Mouse (Mus musculus) brown adipose tissue, adult 24 weeks (tissue): ENCODE measurements around the gene Hus1b. TPM values are rescaled to one million over a fixed set of nuclear protein-coding genes. Genes with fewer than 3 reads are reported as not detected.

Experiments used
- H3K27ac ChIP-seq: fragments of 200-500 bp; replicated peaks from 2 replicates; pipeline ENCODE4 v1.5.1; 2012; ENCODE audit warnings: low read depth, mild to moderate bottlenecking, low read length
- H3K4me1 ChIP-seq: fragments of 200-500 bp; 2 replicates; pipeline ENCODE4 v1.6.1; 2012; ENCODE audit warnings: low read length, mixed read lengths; ENCODE audit not compliant: control insufficient read depth, insufficient read depth, insufficient read length
- H3K4me3 ChIP-seq: fragments of 200-500 bp; 2 replicates; pipeline ENCODE4 v1.5.1; 2012; ENCODE audit warnings: low read depth, mild to moderate bottlenecking, low read length, moderate library complexity; ENCODE audit not compliant: insufficient read depth
- polyA plus RNA-seq: library from polyadenylated mRNA; stranded (reverse); fragments of >200 nt; gene quantifications from 2 replicates; pipeline ENCODE4 v1.2.4, GENCODE M21; 2012; ENCODE audit not compliant: missing spikeins, insufficient read depth, insufficient read length

Hus1b gene
- polyA plus RNA-seq: not detected in 2 replicates

DNA sequence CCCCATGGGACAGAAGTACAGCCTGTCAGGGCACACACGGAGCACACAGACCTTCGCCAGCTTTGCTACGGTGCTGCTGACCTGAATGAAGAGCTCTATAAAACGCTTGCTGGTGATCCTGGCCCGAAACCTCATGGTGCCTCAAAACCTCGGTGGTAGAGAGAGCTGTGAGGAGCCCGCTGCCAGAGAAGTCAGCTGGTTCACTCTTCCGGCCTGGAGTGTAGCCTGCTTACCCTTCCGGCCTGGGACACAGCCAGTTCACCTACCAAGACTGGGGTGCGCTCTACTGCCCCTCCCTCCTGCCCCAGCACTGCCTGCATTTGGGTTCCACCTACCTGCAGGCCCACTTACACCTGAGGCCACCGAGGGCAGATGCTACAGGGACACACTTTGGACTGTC, at the start of gene Hus1b:
Hus1b (minus strand) TSS at position 220 of the 400 bp plus-strand sequence.
- H3K4me1 ChIP-seq: peaks cover 3% of the 10 kb centered on the region; the same call in 1 of the 2 replicates
- no peak within 1 kb of the TSS for H3K27ac ChIP-seq
- no peak within 1 kb of the TSS for H3K4me3 ChIP-seq

DNA sequence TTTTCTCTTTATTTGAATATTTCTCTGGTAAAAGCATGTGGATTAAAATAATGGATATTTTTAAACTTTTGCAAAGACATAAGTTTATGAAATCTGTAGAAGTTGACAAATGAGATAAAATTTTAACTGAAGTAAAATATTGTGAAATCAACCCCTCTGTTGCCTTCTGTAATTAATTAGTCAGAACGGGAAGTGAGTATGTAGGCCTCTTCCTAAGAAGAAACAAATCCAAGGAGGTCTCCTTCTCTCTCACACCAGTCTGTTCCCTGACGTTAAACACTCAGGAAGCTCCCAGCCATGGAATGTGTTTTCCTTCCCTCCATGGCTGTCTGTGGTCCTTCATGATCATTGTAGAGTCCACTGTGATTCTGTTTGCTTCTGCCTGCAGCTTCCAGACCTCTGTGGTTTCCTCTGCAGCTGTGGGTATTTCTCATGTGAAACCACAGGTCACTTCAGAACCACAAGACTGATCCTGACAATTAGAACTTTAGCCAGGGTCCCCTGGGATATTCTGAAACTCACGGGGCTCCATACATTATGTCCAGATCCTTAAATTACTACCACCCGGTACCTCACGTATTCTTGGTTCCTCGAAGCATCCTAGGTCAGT, 46.8 kb upstream of the Hus1b start:
- Histone ChIP-seq H3K27ac (no peak overlapping the region), H3K4me3 (no peak overlapping the region), H3K4me1 (no peaks in the 10 kb centered on the region)

DNA sequence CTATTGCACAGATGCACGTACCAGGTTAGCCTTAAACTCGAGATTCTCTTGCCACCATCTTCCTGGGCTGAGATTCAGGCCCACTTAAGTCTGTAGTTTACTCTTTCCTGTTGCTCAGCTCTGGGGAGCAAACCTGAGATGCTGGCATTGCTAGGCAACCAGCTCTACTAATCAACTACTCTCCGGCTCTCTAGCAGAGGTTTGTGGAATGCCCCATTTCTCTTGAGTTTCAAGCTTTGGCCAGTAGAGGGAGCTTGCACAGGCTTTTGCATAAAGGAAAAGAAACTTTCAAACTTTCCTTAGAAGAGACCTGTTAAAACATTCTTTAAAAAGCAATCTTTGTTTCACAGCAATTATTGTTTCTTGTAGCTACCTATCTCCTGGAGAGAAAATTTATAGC, 46.3 kb upstream of the Hus1b start:
- no peak overlapping the region for H3K27ac ChIP-seq
- no peaks in the 10 kb centered on the region for H3K4me1 ChIP-seq
- H3K4me3 ChIP-seq: no peak overlapping the region

DNA sequence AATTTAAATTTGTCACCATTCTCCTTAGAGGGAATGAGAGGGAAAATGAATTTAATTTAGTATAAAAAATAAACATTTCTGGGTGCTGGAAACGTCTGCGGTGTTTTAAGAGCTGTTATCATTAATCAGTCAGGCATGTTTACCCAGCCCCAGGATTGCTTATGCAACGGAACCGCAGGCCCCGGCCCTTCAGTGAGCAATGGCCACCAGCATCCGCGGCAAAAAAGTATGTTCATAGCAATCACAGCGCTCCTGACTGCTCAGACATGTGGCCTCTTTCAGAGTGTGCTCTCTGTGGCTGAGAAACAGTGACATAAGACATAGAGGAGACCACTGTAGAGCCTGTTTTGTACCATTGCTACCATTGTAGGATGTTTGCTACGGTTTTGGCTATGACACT, 42.7 kb upstream of the Hus1b start:
- no peaks in the 10 kb centered on the region for H3K4me1 ChIP-seq
- no peak overlapping the region for H3K27ac ChIP-seq
- H3K4me3 ChIP-seq: no peak overlapping the region

DNA sequence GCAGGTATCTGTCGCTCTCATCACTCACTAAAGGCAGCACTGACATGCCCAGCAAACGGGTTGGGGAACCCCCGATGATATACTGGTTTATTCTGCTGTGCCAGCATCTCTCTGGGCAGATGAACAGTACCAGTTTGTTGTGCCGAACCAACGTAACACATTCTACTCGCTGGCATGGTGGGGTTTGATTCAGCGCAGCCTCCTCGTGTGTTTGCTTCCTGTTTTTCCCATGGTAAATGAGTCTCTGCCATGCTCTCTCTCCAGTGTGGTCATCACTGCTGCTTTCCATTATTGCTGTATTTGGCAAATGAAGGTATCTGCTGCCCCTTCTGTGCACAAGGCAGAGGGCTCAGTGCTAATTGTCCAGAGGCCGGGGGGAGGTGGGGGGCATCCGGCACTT, 42.2 kb upstream of the Hus1b start:
- H3K27ac ChIP-seq: no peak overlapping the region
- no peaks in the 10 kb centered on the region for H3K4me1 ChIP-seq
- no peak overlapping the region for H3K4me3 ChIP-seq

DNA sequence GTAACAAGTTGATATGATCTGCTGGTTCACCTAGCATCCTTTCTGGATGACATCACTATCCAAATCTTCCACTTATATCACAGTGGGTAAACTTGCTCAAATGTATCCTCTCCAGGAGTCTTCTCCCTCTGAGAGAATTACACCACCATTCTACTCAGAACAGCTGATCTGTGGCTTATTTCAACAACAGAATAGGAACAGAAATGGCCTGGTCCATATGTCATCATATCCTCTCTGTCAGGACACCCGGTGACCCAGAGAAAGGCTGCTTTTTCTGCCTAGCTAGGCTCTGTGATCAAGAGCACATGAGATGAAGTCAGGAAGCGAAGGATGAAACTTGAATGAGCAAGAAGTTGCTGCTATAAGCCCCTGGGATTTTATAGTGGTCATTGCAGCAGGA, 40.1 kb upstream of the Hus1b start:
- H3K4me3 ChIP-seq: no peak overlapping the region

DNA sequence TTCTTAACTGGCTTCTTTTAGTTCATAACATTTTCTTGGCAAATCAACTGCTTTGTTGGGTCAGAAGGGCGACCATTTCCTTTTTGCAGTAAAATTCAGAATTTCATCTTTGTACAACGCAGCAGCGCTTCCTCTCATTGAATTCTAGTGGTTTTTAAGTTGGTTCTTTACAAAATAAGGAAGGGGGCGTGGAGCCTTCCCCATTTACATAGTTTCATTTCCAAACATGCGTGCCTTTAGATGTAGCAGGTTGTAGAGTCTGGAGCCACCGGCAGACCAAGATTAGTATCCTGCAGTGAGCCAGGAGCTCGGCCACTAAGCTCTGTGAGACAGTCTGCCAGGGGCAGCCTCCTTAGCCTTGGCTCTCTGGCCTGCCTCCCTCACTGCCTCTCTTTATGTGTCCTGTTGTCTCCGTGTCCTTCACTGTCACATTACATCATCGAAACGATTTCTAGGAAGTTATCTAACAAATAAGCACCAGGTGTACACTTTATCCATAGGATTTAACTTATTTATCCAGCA, 39.4 kb upstream of the Hus1b start:
- Histone ChIP-seq H3K4me3 (peak overlapping the region; percentile 75; the same call in 1 of the 2 replicates), H3K4me1 (no peaks in the 10 kb centered on the region), H3K27ac (peak overlapping the region; percentile 41)

More for the DNA sequence above, 40.1 kb upstream of the Hus1b start:
- no peak overlapping the region for H3K27ac ChIP-seq
- H3K4me1 ChIP-seq: no peaks in the 10 kb centered on the region

DNA sequence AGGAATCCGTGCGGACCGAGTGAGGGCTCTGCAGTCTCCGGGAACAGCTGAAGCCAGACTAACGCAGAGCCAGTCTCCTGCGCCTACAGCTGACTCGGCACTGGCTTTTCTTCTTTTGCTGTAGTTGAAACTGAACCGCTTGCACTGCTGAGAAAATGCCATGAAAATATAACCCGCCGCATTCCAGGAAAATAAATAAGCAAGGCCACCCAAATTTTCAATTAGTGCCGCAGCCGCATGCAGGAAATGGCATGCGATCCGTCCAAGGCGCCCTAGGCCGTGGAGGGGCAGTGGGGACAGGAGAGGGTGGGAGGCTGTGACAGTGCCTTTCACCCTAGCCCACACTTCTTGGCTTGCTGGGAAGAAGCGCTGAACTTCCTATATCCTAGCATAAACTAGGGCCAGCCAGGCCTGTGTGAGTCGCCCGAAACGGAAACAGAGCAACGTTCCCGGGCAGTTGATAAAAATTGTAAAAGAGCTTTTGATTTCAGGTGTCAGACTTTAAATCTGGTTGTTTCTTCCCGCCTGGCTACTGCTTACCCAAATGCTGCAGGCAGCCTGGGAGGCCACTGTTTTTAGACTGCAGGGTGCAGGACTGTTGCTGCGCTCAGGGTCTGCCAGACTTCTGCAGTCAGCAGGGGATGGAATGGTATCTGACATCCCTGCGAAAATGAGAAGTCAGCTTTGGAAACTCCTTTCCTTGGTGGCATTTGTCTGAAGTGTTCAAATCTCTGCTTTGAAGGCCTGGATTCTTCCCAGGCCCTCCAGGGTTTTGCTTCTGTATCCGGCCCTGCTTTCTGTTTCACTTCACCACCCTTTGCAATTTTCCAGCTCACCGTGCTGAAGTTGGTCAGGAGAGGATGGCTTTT, 38.3 kb upstream of the Hus1b start:
- Histone ChIP-seq H3K4me3 (peak overlapping the region; percentile 75), H3K4me1 (no peaks in the 10 kb centered on the region), H3K27ac (peak overlapping the region; percentile 85)

DNA sequence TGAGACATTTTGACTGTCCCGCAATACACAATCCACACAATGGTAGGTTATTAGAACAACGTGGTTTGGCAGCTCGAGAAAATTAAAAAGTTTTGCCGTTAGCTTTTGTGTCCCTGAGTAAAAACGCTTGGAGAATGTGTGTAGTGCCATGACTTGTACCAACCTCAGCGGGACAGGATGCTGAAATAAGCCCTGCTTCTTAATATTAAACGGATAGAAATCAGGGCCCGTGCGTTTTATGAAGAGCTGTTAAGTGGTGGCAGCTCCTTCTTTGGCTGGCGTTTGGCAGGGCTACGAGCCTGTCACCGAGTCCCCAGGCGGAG, 37.7 kb upstream of the Hus1b start:
- Histone ChIP-seq H3K4me3 (peak overlapping the region; percentile 75), H3K27ac (peak overlapping the region; percentile 85), H3K4me1 (no peaks in the 10 kb centered on the region)

DNA sequence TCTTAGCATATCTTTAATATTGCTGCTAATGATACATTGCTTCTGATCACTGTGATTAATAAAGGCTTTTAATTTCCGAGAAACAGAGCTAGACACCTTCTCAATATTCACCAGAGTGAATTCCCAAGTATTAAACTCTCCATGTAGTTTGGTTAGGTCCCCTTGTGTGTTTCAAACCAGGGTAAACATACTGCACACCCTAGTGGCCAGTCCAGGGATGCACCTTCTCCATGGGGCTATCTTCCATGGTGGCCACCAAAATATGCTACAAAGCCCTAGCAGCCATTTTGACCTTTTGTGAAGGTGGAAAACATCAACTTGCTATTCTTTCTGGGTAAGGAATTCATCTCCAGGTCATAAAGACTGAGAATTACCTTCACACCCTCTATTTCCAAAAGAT, 34.1 kb upstream of the Hus1b start:
- no peak overlapping the region for H3K27ac ChIP-seq
- H3K4me3 ChIP-seq: no peak overlapping the region
- no peaks in the 10 kb centered on the region for H3K4me1 ChIP-seq

DNA sequence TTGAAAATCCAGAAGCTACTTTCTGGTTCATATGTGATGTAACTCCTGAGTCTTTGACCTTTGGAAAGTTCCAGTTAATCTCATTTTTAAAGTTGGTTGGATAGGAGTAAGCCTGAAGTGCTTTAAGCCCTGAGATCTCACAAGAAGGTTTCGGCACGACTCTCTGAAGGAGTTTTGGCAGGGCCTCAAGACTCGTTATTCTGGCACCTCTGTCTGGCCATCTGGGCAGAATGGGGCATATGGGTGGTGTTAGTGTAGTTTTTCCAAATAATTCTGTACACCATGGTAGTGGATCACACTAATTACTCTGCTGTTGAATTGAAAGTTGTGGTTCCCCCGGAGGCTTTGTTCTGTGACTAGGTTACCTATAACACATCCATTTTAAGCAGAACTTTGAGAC, 30.7 kb upstream of the Hus1b start:
- H3K4me1 ChIP-seq: no peaks in the 10 kb centered on the region; the same call in 1 of the 2 replicates
- H3K4me3 ChIP-seq: no peak overlapping the region
- H3K27ac ChIP-seq: no peak overlapping the region

DNA sequence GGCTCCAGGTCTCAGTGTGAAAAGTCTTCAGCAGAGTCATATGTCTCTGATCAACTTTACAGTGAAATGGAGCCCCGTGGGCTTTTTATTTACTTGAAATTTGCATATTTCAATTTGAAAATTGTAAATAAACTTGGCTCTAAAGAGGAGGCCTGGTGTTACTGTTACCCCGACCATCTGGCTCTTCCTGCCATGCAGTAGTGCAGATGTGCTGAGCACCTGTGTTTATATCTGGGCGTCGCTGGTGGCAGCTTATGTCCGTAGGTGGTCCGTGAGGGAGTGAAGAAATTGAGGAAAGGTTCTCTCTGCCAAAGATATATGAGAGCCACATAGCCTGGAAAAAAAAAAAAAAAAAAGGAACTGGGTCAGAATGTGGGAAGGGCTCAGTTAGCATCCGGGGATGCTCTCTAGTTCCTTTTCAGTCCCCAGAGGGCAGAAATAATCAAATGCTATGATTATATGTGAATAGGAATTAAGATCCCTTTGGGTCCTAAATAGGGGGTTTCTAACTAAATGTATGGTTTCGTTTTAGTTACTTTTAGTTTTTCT, 29.1 kb upstream of the Hus1b start:
- no peaks in the 10 kb centered on the region; the same call in none of the 2 replicates for H3K4me1 ChIP-seq
- no peak overlapping the region for H3K4me3 ChIP-seq
- H3K27ac ChIP-seq: no peak overlapping the region

DNA sequence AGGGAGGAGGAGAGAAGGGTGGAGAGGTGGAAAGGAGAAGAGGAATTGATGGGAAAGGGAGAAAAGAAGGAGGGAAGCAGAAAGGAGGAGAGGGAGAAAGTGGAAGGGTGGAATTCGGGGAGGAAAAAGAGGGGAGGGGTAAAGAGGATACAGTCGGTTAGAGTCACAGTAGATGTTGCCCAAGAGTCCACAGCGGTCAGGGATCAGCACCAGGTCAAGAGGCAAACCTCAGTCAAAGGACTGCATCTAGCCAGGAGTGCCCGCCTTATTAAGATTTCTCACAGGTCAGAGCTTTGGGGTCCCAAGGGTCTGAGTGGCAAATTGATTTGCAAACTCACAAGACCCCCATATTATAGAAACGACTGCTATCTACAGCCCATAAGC, 26.7 kb upstream of the Hus1b start:
- Histone ChIP-seq H3K27ac (peak overlapping the region; percentile 24), H3K4me1 (no peaks in the 10 kb centered on the region; the same call in none of the 2 replicates)

DNA sequence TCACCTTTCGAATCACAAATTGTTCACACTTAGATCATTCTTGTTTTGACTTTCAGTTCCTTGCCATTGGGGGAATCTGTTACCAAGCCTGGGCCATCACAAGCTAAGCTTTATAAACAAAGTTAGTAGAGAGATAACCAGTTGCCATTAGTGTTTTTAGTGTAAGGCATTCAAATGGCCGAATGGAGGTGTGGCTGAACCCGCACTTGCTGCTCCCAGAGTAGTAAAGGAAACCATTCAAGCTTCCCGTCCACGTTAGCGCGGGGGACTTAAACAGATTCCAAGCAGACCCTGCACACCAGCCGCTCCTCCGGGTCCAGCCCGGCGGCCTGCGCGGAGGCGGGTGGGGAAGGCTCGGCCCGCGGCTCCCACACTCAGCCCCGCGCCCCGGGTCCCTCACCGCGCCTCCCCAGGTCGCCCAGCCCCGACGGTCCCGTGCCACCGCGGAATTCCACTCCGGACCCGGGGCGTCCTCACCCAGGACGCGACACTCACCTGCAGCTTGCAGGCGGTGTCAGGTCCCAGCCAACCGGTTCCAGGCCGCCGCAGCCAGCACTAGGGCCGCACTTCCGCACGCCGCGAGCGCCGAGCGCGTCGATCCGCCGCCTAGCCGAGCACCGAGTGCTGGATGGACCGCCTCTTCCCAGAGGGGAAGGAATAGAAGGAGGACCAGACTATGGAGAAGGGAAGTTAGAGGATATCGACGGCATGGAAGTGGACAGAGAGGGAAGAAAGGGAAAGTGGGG, 26.1 kb upstream of the Hus1b start, which contains the start of the genes Exoc2 and Gm5447:
Exoc2 (minus strand) TSS at position 593 of the 746 bp plus-strand sequence.
Gm5447 (plus strand) TSS at position 704 of the 746 bp plus-strand sequence.
- peak within 1 kb of the TSS; percentile 94 for H3K4me3 ChIP-seq

More for the DNA sequence above, 26.7 kb upstream of the Hus1b start:
- peak overlapping the region; percentile 94 for H3K4me3 ChIP-seq

DNA sequence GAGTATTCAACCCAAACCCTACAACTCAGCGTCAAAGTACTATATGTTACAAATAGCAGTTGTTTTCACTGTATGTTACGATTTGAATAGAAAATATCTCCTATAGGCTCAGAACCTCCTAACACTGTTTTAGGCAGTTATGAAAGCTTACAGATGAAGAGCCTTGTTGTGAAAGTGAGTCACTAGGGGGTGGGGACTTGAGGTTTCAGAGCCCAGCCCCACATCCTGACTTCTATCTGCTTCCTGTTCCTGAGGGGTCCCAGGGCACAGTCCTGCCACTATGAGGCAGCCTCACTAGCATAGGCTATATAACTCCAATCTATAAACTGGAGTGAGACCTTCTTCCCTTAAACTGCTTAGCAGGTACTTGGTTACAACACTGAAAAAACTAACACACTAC, 24.5 kb upstream of the Hus1b start:
- Histone ChIP-seq H3K4me3 (no peak overlapping the region), H3K4me1 (no peaks in the 10 kb centered on the region; the same call in none of the 2 replicates), H3K27ac (no peak overlapping the region)

More for the DNA sequence above, 26.1 kb upstream of the Hus1b start, which contains the start of the genes Exoc2 and Gm5447:
- H3K27ac ChIP-seq: peak within 1 kb of the TSS; percentile 29
- H3K4me1 ChIP-seq: no peaks in the 10 kb centered on the region; the same call in none of the 2 replicates
